Mouse (Mus musculus) midbrain, postnatal 0 days (tissue): ENCODE results near the gene Cdh23. TPM values are rescaled to one million over a fixed set of nuclear protein-coding genes. Genes with fewer than 3 reads are reported as not detected.
A peak's percentile ranks its signal among the peaks of the same experiment; 100 is the strongest.

Source experiments
- ATAC-seq: fragments of 200-750 bp; cut with Nextera tagmentation; 2 replicates; pipeline ENCODE4 v1.8.0; 2017; ENCODE audit warnings: moderate number of reproducible peaks, mild to moderate bottlenecking, moderate TSS enrichment, moderate library complexity; ENCODE audit not compliant: low FRiP score
- DNase-seq: peaks from one replicate; pipeline ENCODE4 v3.0.0-alpha.2; 2015; ENCODE audit warnings: low spot score
- H3K27ac ChIP-seq: fragments of 300-500 bp; sonication (generic); 2 replicates; pipeline ENCODE4 v1.5.1; 2014; ENCODE audit warnings: low read depth, mild to moderate bottlenecking, low read length, mixed read lengths
- H3K27me3 ChIP-seq: fragments of 300-500 bp; sonication (generic); 2 replicates; pipeline ENCODE4 v1.6.1; 2014; ENCODE audit warnings: low read length, control low read depth, mixed read lengths; ENCODE audit not compliant: insufficient read depth
- H3K36me3 ChIP-seq: fragments of 300-500 bp; sonication (generic); 2 replicates; pipeline ENCODE4 v1.6.1; 2014; ENCODE audit warnings: low read length, control low read depth, mixed read lengths; ENCODE audit not compliant: insufficient read depth
- H3K4me1 ChIP-seq: fragments of 300-500 bp; sonication (generic); 2 replicates; pipeline ENCODE4 v1.6.1; 2014; ENCODE audit warnings: mild to moderate bottlenecking, control low read depth, antibody characterized with exemption, low read length, mixed read lengths; ENCODE audit not compliant: insufficient read depth
- H3K4me2 ChIP-seq: fragments of 300-500 bp; sonication (generic); 2 replicates; pipeline ENCODE4 v1.6.1; 2014; ENCODE audit warnings: low read depth, mild to moderate bottlenecking, low read length, mixed read lengths; ENCODE audit not compliant: poor library complexity, severe bottlenecking
- H3K4me3 ChIP-seq: fragments of 300-500 bp; sonication (generic); 2 replicates; pipeline ENCODE4 v1.5.1; 2014; ENCODE audit warnings: low read depth, mild to moderate bottlenecking, low read length, moderate library complexity
- H3K9ac ChIP-seq: fragments of 300-500 bp; sonication (generic); replicated peaks from 2 replicates; pipeline ENCODE4 v1.6.1; 2014; ENCODE audit warnings: mild to moderate bottlenecking, low read length, moderate library complexity, mixed read lengths; ENCODE audit not compliant: poor library complexity, severe bottlenecking
- H3K9me3 ChIP-seq: fragments of 300-500 bp; sonication (generic); 2 replicates; pipeline ENCODE4 v1.6.1; 2016; ENCODE audit warnings: low read length, control low read depth
- CTCF ChIP-seq: IDR thresholded peaks from 2 replicates; pipeline ENCODE4 v1.5.1; 2016; ENCODE audit warnings: antibody characterized with exemption, mild to moderate bottlenecking
- WGBS: fragments of 180-500 bp; shearing (Covaris S2); extraction: QIAGEN DNeasy Blood & Tissue Kit; methylation state at CpG from one replicate; pipeline ENCODE4 v1.1.7; 2014; 5-methylcytosine and 5-hydroxymethylcytosine counted together
- polyA plus RNA-seq: library from polyadenylated mRNA; unstranded; fragments of >200 nt; fragmentation: Nextera tagmentation; extraction: Ambion mirVana; gene quantifications from 2 replicates; pipeline ENCODE4 v1.2.1, GENCODE M21; 2015
- total RNA-seq: library from RNA; depleted of rRNA; stranded (reverse); fragments of >200 nt; gene quantifications from 2 replicates; pipeline ENCODE4 v1.2.3, GENCODE M21; 2014

Gene Cdh23
- total and polyA plus RNA-seq, 2 experiments from 2014 or later, result 4.8 to 20.8 TPM

DNA sequence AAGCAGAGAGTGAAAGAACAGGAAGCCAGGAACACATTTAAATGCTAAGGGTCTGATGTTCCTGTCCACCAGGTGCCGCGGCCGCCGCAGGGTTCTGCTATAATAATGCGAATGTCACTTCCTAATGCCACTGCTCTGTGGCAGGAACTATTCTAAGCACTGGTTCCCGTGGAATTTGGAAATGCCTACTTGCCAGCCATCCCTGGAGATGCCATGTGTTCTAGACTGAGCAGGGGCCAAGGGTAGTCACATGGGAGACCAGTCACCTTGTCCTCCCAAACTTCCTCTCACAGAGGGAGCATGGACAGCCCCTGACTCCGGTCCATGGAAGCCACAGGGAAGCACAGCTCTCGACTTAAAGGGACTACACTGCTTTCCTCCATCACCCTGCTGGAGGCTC lies 171.2 kb downstream of the Cdh23 start:
- 85% methylated on average over 8 of the region's 8 CpGs for WGBS
- H3K4me1 ChIP-seq, result 0 out of 2 replicates have a peak, but pooled peaks cover 3% of the 10 kb centered on the region
- DNase-seq (no peak), ATAC-seq (no peak)
- H3K27me3 ChIP-seq, result no peaks in the 10 kb centered on the region
- H3K9ac ChIP-seq, result no peak overlapping the region
- H3K27ac ChIP-seq, result no peak overlapping the region
- no peak for TF ChIP-seq CTCF
- no peak overlapping the region for H3K4me3 ChIP-seq
- H3K4me2 ChIP-seq, result no peak overlapping the region
- H3K36me3 ChIP-seq, result no peaks in the 10 kb centered on the region
- H3K9me3 ChIP-seq, result no peaks in the 10 kb centered on the region

- Histone ChIP-seq H3K4me3 (no peak overlapping the region), H3K4me2 (no peak overlapping the region), H3K9ac (no peak overlapping the region), H3K27me3 (no peaks in the 10 kb centered on the region), H3K4me1 (no peaks in the 10 kb centered on the region), H3K27ac (no peak overlapping the region), H3K36me3 (no peaks in the 10 kb centered on the region), H3K9me3 (no peaks in the 10 kb centered on the region)
- TF ChIP-seq CTCF, result no peak
- DNase-seq (no peak), ATAC-seq (no peak)
- WGBS, result 89% methylated on average over 11 of the region's 11 CpGs
These were observed 180.0 kb downstream of the Cdh23 start for GRCm38 (mm10) chr10:60516286-60516685.

- no peak for DNase-seq
- Histone ChIP-seq H3K27me3 (no peaks in the 10 kb centered on the region), H3K4me1 (no peaks in the 10 kb centered on the region), H3K9me3 (no peaks in the 10 kb centered on the region), H3K4me3 (no peak overlapping the region), H3K36me3 (no peaks in the 10 kb centered on the region), H3K4me2 (no peak overlapping the region), H3K9ac (no peak overlapping the region), H3K27ac (no peak overlapping the region)
- no peak for TF ChIP-seq CTCF
- ATAC-seq, result no peak
- whole genome bisulfite sequencing, result 22% methylated on average over 4 of the region's 4 CpGs
These were observed 197.8 kb downstream of the Cdh23 start for GRCm38 (mm10) chr10:60498538-60498937.

DNA sequence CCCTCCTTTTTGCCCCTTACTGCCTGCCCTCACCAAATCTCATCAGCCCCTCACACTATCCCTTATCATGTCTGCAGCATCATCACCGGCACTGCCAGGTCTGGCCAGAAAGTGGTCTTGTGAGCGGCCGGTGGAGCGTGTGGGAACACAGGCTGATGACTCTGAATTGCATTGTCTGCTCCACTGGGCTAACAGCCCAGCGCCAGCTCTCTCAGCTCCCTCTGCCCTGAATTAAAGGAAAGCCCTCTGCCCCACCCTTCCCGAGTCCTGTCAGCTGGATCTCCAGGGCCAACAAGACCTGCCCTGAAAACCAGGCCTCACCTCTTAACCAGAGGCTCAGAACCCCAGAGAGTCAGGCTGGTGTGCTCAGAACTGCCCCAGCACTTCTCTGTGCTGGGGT lies 201.2 kb downstream of the Cdh23 start:
- Histone ChIP-seq H3K9me3 (no peaks in the 10 kb centered on the region), H3K27me3 (no peaks in the 10 kb centered on the region), H3K27ac (no peak overlapping the region), H3K4me1 (0 out of 2 replicates have a peak, but pooled peaks cover 4% of the 10 kb centered on the region), H3K9ac (no peak overlapping the region), H3K4me3 (no peak overlapping the region), H3K36me3 (no peaks in the 10 kb centered on the region), H3K4me2 (no peak overlapping the region)
- WGBS, result 19% methylated on average over 6 of the region's 6 CpGs
- peak; percentile 42 for DNase-seq
- ATAC-seq, result no peak
- no peak for TF ChIP-seq CTCF

GRCm38 (mm10) chr10:60491538-60491937 lies 204.8 kb downstream of the Cdh23 start:
- TF ChIP-seq CTCF, result no peak
- Histone ChIP-seq H3K9ac (no peak overlapping the region), H3K4me2 (no peak overlapping the region), H3K9me3 (no peaks in the 10 kb centered on the region), H3K4me3 (no peak overlapping the region), H3K27ac (no peak overlapping the region), H3K27me3 (no peaks in the 10 kb centered on the region), H3K4me1 (0 out of 2 replicates have a peak, but pooled peaks cover 4% of the 10 kb centered on the region), H3K36me3 (no peaks in the 10 kb centered on the region)
- WGBS, result 40% methylated on average over 2 of the region's 2 CpGs
- DNase-seq (peak; percentile 39), ATAC-seq (peak; percentile 69; the same call in 1 of the 2 replicates)

GRCm38 (mm10) chr10:60481381-60481780 lies 214.9 kb downstream of the Cdh23 start:
- H3K4me2 ChIP-seq, result no peak overlapping the region
- DNase-seq, result no peak
- no peaks in the 10 kb centered on the region for H3K36me3 ChIP-seq
- no peak for TF ChIP-seq CTCF
- no peaks in the 10 kb centered on the region for H3K9me3 ChIP-seq
- no peak overlapping the region for H3K27ac ChIP-seq
- no peaks in the 10 kb centered on the region; the same call in 1 of the 2 replicates for H3K27me3 ChIP-seq
- H3K4me1 ChIP-seq, result no peaks in the 10 kb centered on the region
- no peak for ATAC-seq
- H3K9ac ChIP-seq, result no peak overlapping the region
- H3K4me3 ChIP-seq, result no peak overlapping the region
- 94% methylated on average over 6 of the region's 6 CpGs for WGBS
